Mouse (Mus musculus) brain, embryonic 14.5 days (tissue): ENCODE measurements at regions not wholly inside any gene's neighbourhood (a gene's known extent, or its start where the extent isn't known, plus 50 kb on each side); places are given as distances from the start of the nearest gene placed in this dataset.

Experiments
- CTCF ChIP-seq: fragments of 200-500 bp; IDR thresholded peaks from 2 replicates; pipeline ENCODE4 v1.5.1; 2012; ENCODE audit warnings: inconsistent platforms, mild to moderate bottlenecking, moderate library complexity, borderline replicate concordance; ENCODE audit not compliant: insufficient read depth, insufficient read length; ENCODE audit errors: extremely low read depth
- POLR2A ChIP-seq: fragments of 200-500 bp; IDR thresholded peaks from 2 replicates; pipeline ENCODE4 v1.6.1; 2012; ENCODE audit warnings: mild to moderate bottlenecking, inconsistent platforms, borderline replicate concordance; ENCODE audit not compliant: poor library complexity, insufficient read depth, insufficient read length, severe bottlenecking; ENCODE audit errors: extremely low read depth

DNA sequence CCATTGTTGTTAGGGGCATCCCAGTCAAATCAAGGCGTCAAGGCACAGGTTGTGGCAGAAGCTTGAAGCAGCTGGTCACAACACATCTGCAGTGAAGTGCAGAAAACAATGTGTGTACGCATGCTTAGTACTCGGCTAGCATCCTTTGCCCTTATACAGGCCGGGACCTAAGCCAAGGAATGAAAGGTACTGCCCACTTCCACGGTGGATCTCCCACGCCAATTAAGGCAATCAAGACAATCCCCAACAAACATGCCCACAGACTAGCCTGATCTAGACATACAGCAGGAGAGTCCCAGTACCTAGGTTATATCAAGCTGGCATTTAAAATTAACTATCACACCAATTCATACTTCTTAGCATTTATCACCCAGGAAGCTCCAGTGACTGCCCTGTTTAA lies 227.5 kb upstream of the Cxcr4 start:
- TF ChIP-seq CTCF (no peak), POLR2A (no peak)
